Mouse (Mus musculus): ENCODE data around the gene Ccs.

GRCm38 (mm10) chr19:4817182-4817835 is 21.8 kb downstream of the Ccs start:
- TF ChIP-seq CTCF (IDR thresholded peaks at IDR 0.05; ENCODE audit: low read depth, low read length): no peak
- TF ChIP-seq POLR2A (IDR thresholded peaks at IDR 0.05; ENCODE audit: borderline replicate concordance, low read depth, low read length): no peak

Data from bone marrow macrophage, adult 2 months (primary cell).